In the genomic region with DNA sequence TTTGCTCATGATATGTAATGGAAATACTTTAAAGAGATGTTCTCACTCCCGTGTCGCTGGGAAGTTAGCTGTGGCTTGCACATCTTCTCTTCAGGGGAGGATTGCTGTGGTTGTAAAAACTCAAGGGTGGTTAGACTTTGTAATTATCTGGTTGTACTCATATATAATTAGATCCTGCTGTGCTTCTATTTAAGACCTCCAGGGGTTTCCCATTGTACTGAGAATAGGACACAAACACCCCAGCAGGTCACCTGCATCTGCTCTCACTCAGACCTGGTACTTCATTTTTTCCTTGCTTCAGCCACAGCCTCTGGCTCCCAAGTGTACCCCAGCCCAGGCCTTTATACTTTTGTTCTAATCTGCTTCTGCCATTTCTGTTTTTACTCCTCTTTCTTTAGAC, we compare ENCODE assay signal across 23 mouse cellular contexts. TPM values are rescaled to one million over a fixed set of nuclear protein-coding genes. Genes with fewer than 3 reads are reported as not detected.
DNase-seq lines count a peak whose midpoint lies in the region; ATAC-seq and TF ChIP-seq lines count a peak whose summit lies in the region.
"Had no signal": no experiment of that assay in that cellular context is flagged by ENCODE, and none has a peak within 500 bp of the region (broad histone marks: within the 10 kb centered on the region; RNA-seq: fewer than 3 reads in every experiment).

No protein-coding gene starts in this region.

- DNase-seq in heart, adult 9 months (ENCODE audit: low spot score in 2 of 2), result no peak
- peak; percentile 76 for DNase-seq in CH12.LX (ENCODE audit: extremely low read depth)
- peak; percentile 64 for DNase-seq in ZHBTc4 (ENCODE audit: low read depth, low spot score)
- no peak for DNase-seq in layer of hippocampus, postnatal 10 days (ENCODE audit: low spot score in 2 of 2)
- DNase-seq in lung, postnatal 36 days, result no peak
- DNase-seq: adrenal gland, postnatal 25 days; B cell, adult 2 months; cerebellum, adult 9-10 months; gastrocnemius, postnatal 25 days; kidney, adult 9 months; kidney, postnatal 14 days; lung, adult 18-20 months; lung, postnatal 14 days had no signal

- H3K9me3 ChIP-seq in heart, embryonic 12.5 days (replicated peaks), result 0 out of 2 replicates have a peak, but pooled peaks cover 3% of the 10 kb centered on the region
- no peaks in the 10 kb centered on the region for H3K9me3 ChIP-seq in intestine, embryonic 15.5 days
- H3K9me3 ChIP-seq in intestine, postnatal 0 days (ENCODE audit: control insufficient read depth), result no peaks in the 10 kb centered on the region
- peaks cover 8% of the 10 kb centered on the region for H3K9me3 ChIP-seq in CH12.LX (replicated peaks; ENCODE audit: low read length)
- H3K9me3 ChIP-seq: limb, embryonic 13.5 days; liver, embryonic 12.5 days; midbrain, embryonic 12.5 days had no signal

- H3K4me2 ChIP-seq in heart, embryonic 12.5 days, result no peak overlapping the region
- no peak overlapping the region for H3K4me2 ChIP-seq in intestine, embryonic 15.5 days (replicated peaks)
- no peak overlapping the region for H3K4me2 ChIP-seq in intestine, postnatal 0 days (replicated peaks; ENCODE audit: low read depth)
- peak overlapping the region; percentile 78 for H3K4me2 ChIP-seq in CH12.LX (ENCODE audit: insufficient read depth, low read depth, poor library complexity, severe bottlenecking)
- H3K4me2 ChIP-seq: forebrain, embryonic 15.5 days; hindbrain, embryonic 14.5 days; limb, embryonic 13.5 days; liver, embryonic 12.5 days; midbrain, embryonic 12.5 days had no signal

- TF ChIP-seq CTCF in intestine, postnatal 0 days (IDR thresholded peaks at IDR 0.05; ENCODE audit: low read depth), result no peak
- no peak for TF ChIP-seq CTCF in CH12.LX (conservative IDR thresholded peaks at IDR 0.05 in 1 of 2, IDR thresholded peaks at IDR 0.05 in 1 of 2; ENCODE audit: low read depth in 2 of 2, low read length in 2 of 2)

- H3K4me1 ChIP-seq in heart, embryonic 12.5 days (replicated peaks), result peaks cover 26% of the 10 kb centered on the region
- H3K4me1 ChIP-seq in intestine, embryonic 15.5 days (replicated peaks), result no peaks in the 10 kb centered on the region
- no peaks in the 10 kb centered on the region; the same call in 1 of the 2 replicates for H3K4me1 ChIP-seq in intestine, postnatal 0 days (replicated peaks; ENCODE audit: control insufficient read depth, insufficient read depth, low read length)
- peaks cover 13 to 75% of the 10 kb centered on the region in 2 experiments for H3K4me1 ChIP-seq in CH12.LX (ENCODE audit: control insufficient read depth in 1 of 2, insufficient read depth in 2 of 2)
- H3K4me1 ChIP-seq: liver, embryonic 12.5 days had no signal

- no peak overlapping the region for H3K4me3 ChIP-seq in heart, embryonic 12.5 days
- H3K4me3 ChIP-seq in intestine, embryonic 15.5 days (replicated peaks), result no peak overlapping the region
- H3K4me3 ChIP-seq in intestine, postnatal 0 days (ENCODE audit: low read depth, low read length), result no peak overlapping the region
- no peak overlapping the region for H3K4me3 ChIP-seq in CH12.LX (replicated peaks in 1 of 3; ENCODE audit: low read depth in 2 of 3, low read length in 2 of 3, poor library complexity in 1 of 3)
- H3K4me3 ChIP-seq: forebrain, embryonic 15.5 days; limb, embryonic 13.5 days; liver, embryonic 12.5 days; midbrain, embryonic 12.5 days; myocyte had no signal

- H3K27me3 ChIP-seq in heart, embryonic 12.5 days (replicated peaks), result no peaks in the 10 kb centered on the region
- H3K27me3 ChIP-seq in intestine, embryonic 15.5 days (replicated peaks), result no peaks in the 10 kb centered on the region
- no peaks in the 10 kb centered on the region for H3K27me3 ChIP-seq in intestine, postnatal 0 days (replicated peaks; ENCODE audit: control insufficient read depth, insufficient read depth, low read length)
- no peaks in the 10 kb centered on the region for H3K27me3 ChIP-seq in CH12.LX (replicated peaks)
- H3K27me3 ChIP-seq: forebrain, embryonic 15.5 days; limb, embryonic 13.5 days; liver, embryonic 12.5 days; midbrain, embryonic 12.5 days had no signal

- peaks cover 21% of the 10 kb centered on the region for H3K79me2 ChIP-seq in CH12.LX (replicated peaks; ENCODE audit: control insufficient read depth, extremely low read depth, insufficient read depth, poor library complexity, severe bottlenecking)

- in situ Hi-C loops in CH12.LX (cut with MboI; ENCODE audit: low pct_ligation_motif_present, low pct_unique_long_range_greater_than_20kb, low sequenced_read_pairs), result no loop called here

- TF ChIP-seq EP300 in CH12.LX (IDR thresholded peaks at IDR 0.05; ENCODE audit: low read length), result peak; percentile 71

- WGBS in heart, embryonic 12.5 days, result 35% methylated on average over 2 of the region's 2 CpGs
- 50% methylated on average over 2 of the region's 2 CpGs for WGBS in intestine, embryonic 15.5 days
- 24% methylated on average over 2 of the region's 2 CpGs for WGBS in intestine, postnatal 0 days

- no peak for TF ChIP-seq POLR2A in CH12.LX (IDR thresholded peaks at IDR 0.05; ENCODE audit: low read depth, low read length)

- no peak for ATAC-seq in heart, embryonic 12.5 days (ENCODE audit: insufficient number of reproducible peaks, low FRiP score)
- peak; percentile 8; the same call in 1 of the 2 replicates for ATAC-seq in intestine, embryonic 15.5 days
- ATAC-seq in intestine, postnatal 0 days, result no peak
- ATAC-seq: forebrain, embryonic 15.5 days; inflammation-experienced regulatory T-cells, adult 6 months; liver, embryonic 12.5 days had no signal

- peaks cover 5% of the 10 kb centered on the region; the same call in 1 of the 2 replicates for H3K36me3 ChIP-seq in heart, embryonic 12.5 days
- no peaks in the 10 kb centered on the region for H3K36me3 ChIP-seq in intestine, embryonic 15.5 days
- no peaks in the 10 kb centered on the region for H3K36me3 ChIP-seq in intestine, postnatal 0 days (ENCODE audit: control insufficient read depth, insufficient read depth)
- H3K36me3 ChIP-seq in CH12.LX (replicated peaks in 1 of 2; ENCODE audit: control insufficient read depth in 1 of 2, insufficient read depth in 1 of 2, low read length in 1 of 2), result peaks cover 3 to 27% of the 10 kb centered on the region in 2 experiments
- H3K36me3 ChIP-seq: liver, embryonic 12.5 days; midbrain, embryonic 12.5 days had no signal

- dilution Hi-C loops in CH12.LX (cut with MboI; ENCODE audit: extremely low pct_ligation_motif_present, extremely low pct_unique_long_range_greater_than_20kb, low sequenced_read_pairs), result no loop called here

- H3K27ac ChIP-seq in heart, embryonic 12.5 days (ENCODE audit: poor library complexity, severe bottlenecking), result peak overlapping the region; percentile 33; the same call in 1 of the 2 replicates
- H3K27ac ChIP-seq in intestine, embryonic 15.5 days, result no peak overlapping the region
- H3K27ac ChIP-seq in intestine, postnatal 0 days (ENCODE audit: low read depth, low read length), result no peak overlapping the region
- H3K27ac ChIP-seq in CH12.LX (ENCODE audit: insufficient read depth, low read depth), result no peak overlapping the region
- H3K27ac ChIP-seq: forebrain, embryonic 15.5 days; hindbrain, embryonic 14.5 days; limb, embryonic 13.5 days; liver, embryonic 12.5 days; midbrain, embryonic 12.5 days had no signal

- H3K9ac ChIP-seq in heart, embryonic 12.5 days, result no peak overlapping the region
- no peak overlapping the region for H3K9ac ChIP-seq in intestine, embryonic 15.5 days
- H3K9ac ChIP-seq in intestine, postnatal 0 days (ENCODE audit: low read depth, low read length), result no peak overlapping the region
- peak overlapping the region; percentile 33 for H3K9ac ChIP-seq in CH12.LX (ENCODE audit: insufficient read depth, low read depth)
- H3K9ac ChIP-seq: forebrain, embryonic 15.5 days; hindbrain, embryonic 14.5 days; limb, embryonic 13.5 days; liver, embryonic 12.5 days; midbrain, embryonic 12.5 days had no signal

- TF ChIP-seq RAD21 in CH12.LX (IDR thresholded peaks at IDR 0.05; ENCODE audit: low read depth, low read length), result no peak; the same call in 1 of the 2 replicates

TF ChIP-seq in CH12.LX, 34 proteins besides CTCF, POLR2A, EP300 and RAD21 (continues in another document):
- TF ChIP-seq JUND (conservative IDR thresholded peaks at IDR 0.05; ENCODE audit: low read depth, low read length), result no peak
- TF ChIP-seq CHD2 (IDR thresholded peaks at IDR 0.05; ENCODE audit: low read length), result no peak
- no peak for TF ChIP-seq KAT2A (IDR thresholded peaks at IDR 0.05; ENCODE audit: insufficient replicate concordance, low read length)
- TF ChIP-seq NELFE (IDR thresholded peaks at IDR 0.05; ENCODE audit: low read depth, low read length), result no peak
- TF ChIP-seq NRF1 (IDR thresholded peaks at IDR 0.05; ENCODE audit: low read depth, low read length), result no peak
- TF ChIP-seq PAX5 (IDR thresholded peaks at IDR 0.05; ENCODE audit: low read length), result no peak
- no peak for TF ChIP-seq CHD1 (IDR thresholded peaks at IDR 0.05; ENCODE audit: low read depth, low read length)
- TF ChIP-seq ZNF384 (IDR thresholded peaks at IDR 0.05; ENCODE audit: low read depth, low read length), result no peak
- TF ChIP-seq TCF12 (IDR thresholded peaks at IDR 0.05; ENCODE audit: low read depth, low read length), result 0 out of 2 replicates have a peak, but pooled peaks have one; percentile 33
- TF ChIP-seq ELF1 (IDR thresholded peaks at IDR 0.05; ENCODE audit: low read depth, low read length), result no peak
- no peak for TF ChIP-seq MAFK (IDR thresholded peaks at IDR 0.05; ENCODE audit: insufficient replicate concordance, low read length)
- TF ChIP-seq MXI1 (IDR thresholded peaks at IDR 0.05; ENCODE audit: low read depth, low read length), result no peak
- TF ChIP-seq USF1 (IDR thresholded peaks at IDR 0.05; ENCODE audit: low read depth, low read length), result no peak
- TF ChIP-seq JUN (IDR thresholded peaks at IDR 0.05; ENCODE audit: insufficient read depth, low read depth, low read length), result no peak; the same call in 1 of the 2 replicates
- TF ChIP-seq MYC (IDR thresholded peaks at IDR 0.05; ENCODE audit: low read depth, low read length), result no peak
- TF ChIP-seq E2F4 (IDR thresholded peaks at IDR 0.05; ENCODE audit: insufficient replicate concordance, low read depth, low read length), result no peak
- TF ChIP-seq USF2 (conservative IDR thresholded peaks at IDR 0.05; ENCODE audit: low read depth, low read length), result no peak
- no peak for TF ChIP-seq SMC3 (IDR thresholded peaks at IDR 0.05; ENCODE audit: low read depth, low read length)
- no peak for TF ChIP-seq GABPA (IDR thresholded peaks at IDR 0.05; ENCODE audit: insufficient replicate concordance, low read depth, low read length)
- peak; percentile 86 for TF ChIP-seq BHLHE40 (IDR thresholded peaks at IDR 0.05; ENCODE audit: low read depth, low read length)

RNA-seq across cellular contexts. Expression of a gene that starts 50.4 kb away (rescaled TPM):
- polyA plus RNA-seq in heart, embryonic 12.5 days (2016; fragmentation: Nextera tagmentation; extraction: Ambion mirVana), result 4.4 and 4.8 TPM in 2 replicates
- polyA plus RNA-seq in intestine, embryonic 15.5 days (2015; fragmentation: Nextera tagmentation; extraction: Ambion mirVana), result 3.2 and 4.0 TPM in 2 replicates
- 1.6 and 2.3 TPM in 2 replicates for polyA plus RNA-seq in intestine, postnatal 0 days (2015; fragmentation: Nextera tagmentation; extraction: Ambion mirVana)
- total RNA-seq in CH12.LX (2012; rRNA removed), result 15.3 and 20.9 TPM in 2 replicates
- 12.6 and 14.8 TPM in 2 replicates for total RNA-seq in CH12.LX (2014; rRNA removed)
- polyA plus RNA-seq in CH12.LX (2012; ENCODE audit: insufficient read length, low read depth), result 37.2 and 38.4 TPM in 2 replicates
- 10 to 100 TPM; 56.4 to 64.3 TPM for total RNA-seq in layer of hippocampus, postnatal 10 days (2021)

Comparison
In these comparisons a context has a peak if more than half of its experiments do, and no peak if none do; other contexts are left out.
1. DNase-seq: peak in CH12.LX (single experiment) and ZHBTc4 (single experiment); none in heart, adult 9 months (0 of 2), layer of hippocampus, postnatal 10 days (0 of 2) and lung, postnatal 36 days (single experiment).